Mouse (Mus musculus) adipocyte (in vitro differentiated cells): ENCODE measurements around the gene Sptbn4.
A peak's percentile ranks its signal among the peaks of the same experiment; 100 is the strongest.

Experiments
- DNase-seq: peaks from one replicate; pipeline ENCODE4 v3.0.0-alpha.2; 2016; ENCODE audit warnings: low spot score

The Sptbn4 gene

GRCm38 (mm10) chr7:27474490-27474954, 27.0 kb upstream of the Sptbn4 start:
- DNase-seq, result peak; percentile 97

GRCm38 (mm10) chr7:27473835-27474489, 26.5 kb upstream of the Sptbn4 start:
- DNase-seq, result peak; percentile 60

GRCm38 (mm10) chr7:27473156-27473834, 25.8 kb upstream of the Sptbn4 start, which contains the start of gene Sertad3:
Gene Sertad3 (plus strand): TSS chr7:27473768.
- peak; percentile 96 for DNase-seq

- peak; percentile 27 for DNase-seq
Observed at GRCm38 (mm10) chr7:27472596-27472995, 25.1 kb upstream of the Sptbn4 start.

GRCm38 (mm10) chr7:27471390-27472120, 24.1 kb upstream of the Sptbn4 start:
- no peak for DNase-seq

- DNase-seq, result no peak
Observed at GRCm38 (mm10) chr7:27467648-27468047, 20.2 kb upstream of the Sptbn4 start.

GRCm38 (mm10) chr7:27460477-27460876, 13.0 kb upstream of the Sptbn4 start:
- no peak for DNase-seq

GRCm38 (mm10) chr7:27459640-27460039, 12.2 kb upstream of the Sptbn4 start:
- DNase-seq, result no peak

GRCm38 (mm10) chr7:27458614-27459013, 11.1 kb upstream of the Sptbn4 start:
- no peak for DNase-seq

GRCm38 (mm10) chr7:27455273-27455672, 7.8 kb upstream of the Sptbn4 start:
- no peak for DNase-seq

- DNase-seq, result no peak
Observed at GRCm38 (mm10) chr7:27454461-27455121, 7.1 kb upstream of the Sptbn4 start.

- no peak for DNase-seq
Observed at GRCm38 (mm10) chr7:27452206-27452770, 4.8 kb upstream of the Sptbn4 start.

GRCm38 (mm10) chr7:27451359-27451758, 3.9 kb upstream of the Sptbn4 start:
- DNase-seq, result no peak

GRCm38 (mm10) chr7:27449256-27449862, 1.9 kb upstream of the Sptbn4 start:
- peak; percentile 84 for DNase-seq

GRCm38 (mm10) chr7:27448421-27449206, 1.1 kb upstream of the Sptbn4 start:
- peak; percentile 20 for DNase-seq

- no peak for DNase-seq
Observed at GRCm38 (mm10) chr7:27446521-27447418, 716 bp downstream of the Sptbn4 start.

GRCm38 (mm10) chr7:27446051-27446450, 1.4 kb downstream of the Sptbn4 start:
- no peak for DNase-seq

GRCm38 (mm10) chr7:27440014-27440413, 7.5 kb downstream of the Sptbn4 start:
- DNase-seq, result no peak

GRCm38 (mm10) chr7:27437544-27437943, 9.9 kb downstream of the Sptbn4 start:
- no peak for DNase-seq

- DNase-seq, result no peak
Observed at GRCm38 (mm10) chr7:27433794-27434193, 13.7 kb downstream of the Sptbn4 start.
